Mouse (Mus musculus) stomach, embryonic 16.5 days (tissue): ENCODE measurements around the gene Rcan3. TPM values are rescaled to one million over a fixed set of nuclear protein-coding genes. Genes with fewer than 3 reads are reported as not detected.

Source experiments
- ATAC-seq: fragments of 200-750 bp; cut with Nextera tagmentation; 2 replicates; pipeline ENCODE4 v1.8.0; 2017; ENCODE audit warnings: moderate number of reproducible peaks, moderate TSS enrichment; ENCODE audit not compliant: insufficient read depth, low FRiP score
- H3K27ac ChIP-seq: fragments of 300-500 bp; sonication (generic); 2 replicates; pipeline ENCODE4 v1.5.1; 2014; ENCODE audit warnings: low read length
- H3K27me3 ChIP-seq: fragments of 300-500 bp; sonication (generic); 2 replicates; pipeline ENCODE4 v1.6.1; 2014; ENCODE audit warnings: low read length, control low read depth, mixed read lengths; ENCODE audit not compliant: control insufficient read depth, insufficient read depth
- H3K36me3 ChIP-seq: fragments of 300-500 bp; sonication (generic); 2 replicates; pipeline ENCODE4 v1.6.1; 2014; ENCODE audit warnings: low read length; ENCODE audit not compliant: control insufficient read depth, insufficient read depth
- H3K4me1 ChIP-seq: fragments of 300-500 bp; sonication (generic); 2 replicates; pipeline ENCODE4 v1.6.1; 2014; ENCODE audit warnings: low read length, control low read depth, mixed read lengths; ENCODE audit not compliant: control insufficient read depth, insufficient read depth
- H3K4me2 ChIP-seq: fragments of 300-500 bp; sonication (generic); 2 replicates; pipeline ENCODE4 v1.6.1; 2014; ENCODE audit warnings: low read depth, low read length, mixed read lengths
- H3K4me3 ChIP-seq: fragments of 300-500 bp; sonication (generic); replicated peaks from 2 replicates; pipeline ENCODE4 v1.5.1; 2014; ENCODE audit warnings: mild to moderate bottlenecking, low read length
- H3K9ac ChIP-seq: fragments of 300-500 bp; sonication (generic); 2 replicates; pipeline ENCODE4 v1.6.1; 2014; ENCODE audit warnings: low read length
- H3K9me3 ChIP-seq: fragments of 300-500 bp; sonication (generic); replicated peaks from 2 replicates; pipeline ENCODE4 v1.6.1; 2016; ENCODE audit warnings: low read length, control low read depth; ENCODE audit not compliant: control insufficient read depth
- WGBS: fragments of 180-500 bp; shearing (Covaris S2); extraction: QIAGEN DNeasy Blood & Tissue Kit; methylation state at CpG from one replicate; pipeline ENCODE4 v1.1.7; 2014; 5-methylcytosine and 5-hydroxymethylcytosine counted together
- polyA plus RNA-seq: library from polyadenylated mRNA; unstranded; fragments of >200 nt; fragmentation: Nextera tagmentation; extraction: Ambion mirVana; gene quantifications from 2 replicates; pipeline ENCODE4 v1.2.1, GENCODE M21; 2015

The Rcan3 gene
- polyA plus RNA-seq, 1 experiment from 2014 or later, result 15.0 TPM

- Histone ChIP-seq H3K4me2 (no peak overlapping the region), H3K4me1 (0 out of 2 replicates have a peak, but pooled peaks cover 2% of the 10 kb centered on the region), H3K27me3 (no peaks in the 10 kb centered on the region), H3K36me3 (no peaks in the 10 kb centered on the region), H3K4me3 (no peak overlapping the region), H3K9me3 (no peaks in the 10 kb centered on the region), H3K27ac (no peak overlapping the region), H3K9ac (no peak overlapping the region)
- ATAC-seq, result no peak
- WGBS, result 80% methylated on average over 10 of the region's 10 CpGs
Observed at GRCm38 (mm10) chr4:135404048-135404447, 29.6 kb downstream of the Rcan3 start.

DNA sequence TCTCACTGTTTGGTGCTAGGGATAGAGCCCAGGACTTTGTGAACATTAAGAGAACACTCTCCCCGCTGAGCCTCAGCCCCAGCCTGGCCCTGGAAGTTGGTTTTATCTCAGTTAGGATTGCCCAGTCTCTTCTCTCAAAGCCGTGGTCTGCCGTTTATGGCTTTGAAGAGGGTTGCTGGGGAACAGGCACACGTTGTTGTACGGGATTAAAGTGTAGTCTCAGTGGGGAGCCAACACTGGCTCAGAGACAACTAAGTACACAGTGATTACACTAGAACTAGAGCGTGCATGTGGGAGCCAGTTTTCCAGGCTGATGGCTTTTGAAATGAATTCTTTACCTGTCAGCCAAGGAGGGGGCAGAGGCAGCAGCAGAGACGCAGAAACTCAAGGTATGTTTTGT, 31.8 kb downstream of the Rcan3 start:
- Histone ChIP-seq H3K9me3 (no peaks in the 10 kb centered on the region), H3K9ac (no peak overlapping the region), H3K27me3 (no peaks in the 10 kb centered on the region), H3K4me3 (no peak overlapping the region), H3K4me1 (peaks cover 5% of the 10 kb centered on the region; the same call in 1 of the 2 replicates), H3K36me3 (no peaks in the 10 kb centered on the region), H3K4me2 (no peak overlapping the region), H3K27ac (no peak overlapping the region)
- 30% methylated on average over 7 of the region's 7 CpGs for WGBS
- no peak for ATAC-seq

DNA sequence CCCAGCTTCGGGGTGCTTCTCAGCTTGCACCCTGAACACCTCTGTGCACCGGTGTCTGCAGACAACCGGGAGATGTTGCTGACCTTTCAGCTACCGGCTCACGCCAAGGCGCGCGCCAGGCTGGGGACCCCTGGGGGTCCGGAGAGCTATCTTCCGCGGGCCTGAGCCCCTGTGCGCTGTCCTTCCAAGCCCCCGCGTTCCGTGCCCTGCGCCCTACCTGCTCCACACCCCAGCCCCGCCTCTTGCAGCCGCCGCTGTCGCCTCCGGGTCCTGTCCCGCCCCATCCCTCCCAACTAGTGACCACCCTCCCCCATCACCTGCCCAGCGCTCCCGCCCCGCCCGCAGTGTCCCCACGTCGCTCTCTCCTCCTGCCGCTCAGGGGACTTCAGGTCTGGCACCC, 35.7 kb downstream of the Rcan3 start, which contains the start of gene Ncmap:
Gene Ncmap (minus strand): TSS at position 237 of the 400 bp plus-strand sequence.
- peak within 1 kb of the TSS; percentile 49 for H3K4me3 ChIP-seq
- H3K27me3 ChIP-seq, result 0 out of 2 replicates have a peak, but pooled peaks cover 4% of the 10 kb centered on the region
- H3K27ac ChIP-seq, result peak within 1 kb of the TSS; percentile 90
- H3K36me3 ChIP-seq, result no peaks in the 10 kb centered on the region
- under 1% methylated on average over 29 of the region's 29 CpGs for WGBS
- H3K9me3 ChIP-seq, result no peaks in the 10 kb centered on the region
- ATAC-seq, result peak; percentile 75; the same call in 1 of the 2 replicates
- H3K9ac ChIP-seq, result peak within 1 kb of the TSS; percentile 70
- peak within 1 kb of the TSS; percentile 74 for H3K4me2 ChIP-seq
- peaks cover 3% of the 10 kb centered on the region; the same call in 1 of the 2 replicates for H3K4me1 ChIP-seq

GRCm38 (mm10) chr4:135397551-135397950, 36.1 kb downstream of the Rcan3 start:
- no peaks in the 10 kb centered on the region for H3K36me3 ChIP-seq
- peak; percentile 79 for ATAC-seq

GRCm38 (mm10) chr4:135396303-135396702, 37.4 kb downstream of the Rcan3 start:
- H3K9me3 ChIP-seq, result no peaks in the 10 kb centered on the region
- WGBS, result 88% methylated on average over 5 of the region's 5 CpGs
- no peak for ATAC-seq
- 0 out of 2 replicates have a peak, but pooled peaks cover 4% of the 10 kb centered on the region for H3K27me3 ChIP-seq
- no peak overlapping the region for H3K27ac ChIP-seq
- H3K36me3 ChIP-seq, result no peaks in the 10 kb centered on the region
- no peak overlapping the region for H3K4me3 ChIP-seq
- peaks cover 4% of the 10 kb centered on the region for H3K4me1 ChIP-seq
- H3K4me2 ChIP-seq, result no peak overlapping the region
- no peak overlapping the region for H3K9ac ChIP-seq

More at GRCm38 (mm10) chr4:135397551-135397950, 36.1 kb downstream of the Rcan3 start:
- no peaks in the 10 kb centered on the region for H3K9me3 ChIP-seq
- H3K4me2 ChIP-seq, result peak overlapping the region; percentile 74
- 4% methylated on average over 16 of the region's 16 CpGs for WGBS
- peak overlapping the region; percentile 70 for H3K9ac ChIP-seq
- H3K4me3 ChIP-seq, result peak overlapping the region; percentile 49
- 0 out of 2 replicates have a peak, but pooled peaks cover 4% of the 10 kb centered on the region for H3K27me3 ChIP-seq
- peak overlapping the region; percentile 90 for H3K27ac ChIP-seq
- H3K4me1 ChIP-seq, result peaks cover 3% of the 10 kb centered on the region; the same call in 1 of the 2 replicates

- H3K4me1 ChIP-seq, result peaks cover 9% of the 10 kb centered on the region
- H3K9ac ChIP-seq, result no peak overlapping the region
- 0 out of 2 replicates have a peak, but pooled peaks cover 4% of the 10 kb centered on the region for H3K27me3 ChIP-seq
- H3K36me3 ChIP-seq, result no peaks in the 10 kb centered on the region
- peak overlapping the region; percentile 21; the same call in 1 of the 2 replicates for H3K4me2 ChIP-seq
- H3K27ac ChIP-seq, result no peak overlapping the region
- H3K4me3 ChIP-seq, result no peak overlapping the region
- no peaks in the 10 kb centered on the region for H3K9me3 ChIP-seq
- no peak; the same call in 1 of the 2 replicates for ATAC-seq
- 70% methylated on average over 4 of the region's 4 CpGs for WGBS
Observed at GRCm38 (mm10) chr4:135395375-135395774, 38.3 kb downstream of the Rcan3 start.

DNA sequence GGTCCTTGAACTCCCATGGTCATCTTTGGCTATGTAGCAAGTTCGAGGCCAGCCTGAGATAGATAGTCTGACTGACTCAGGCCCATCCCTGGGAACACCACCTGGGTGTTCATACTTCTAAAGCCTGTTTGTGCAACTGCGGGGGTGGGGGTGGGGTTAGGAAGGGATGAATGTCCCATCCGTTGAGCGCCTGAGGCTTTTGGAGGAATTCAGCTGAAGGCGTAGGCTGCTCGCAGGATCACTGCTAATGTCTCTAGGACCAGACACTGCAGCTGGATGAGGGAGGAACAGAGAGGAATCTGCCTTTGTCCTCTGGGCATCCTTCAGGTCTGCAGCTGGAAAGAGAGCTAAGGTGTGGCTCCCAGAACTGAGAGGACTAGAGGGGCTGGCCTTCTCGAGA, 39.0 kb downstream of the Rcan3 start:
- Histone ChIP-seq H3K4me1 (peaks cover 9% of the 10 kb centered on the region), H3K27me3 (0 out of 2 replicates have a peak, but pooled peaks cover 4% of the 10 kb centered on the region), H3K9me3 (no peaks in the 10 kb centered on the region), H3K4me2 (no peak overlapping the region), H3K36me3 (no peaks in the 10 kb centered on the region), H3K27ac (no peak overlapping the region), H3K9ac (no peak overlapping the region), H3K4me3 (no peak overlapping the region)
- ATAC-seq, result no peak
- 74% methylated on average over 7 of the region's 7 CpGs for WGBS

GRCm38 (mm10) chr4:135393381-135393780, 40.3 kb downstream of the Rcan3 start:
- no peaks in the 10 kb centered on the region for H3K9me3 ChIP-seq
- ATAC-seq, result no peak
- H3K4me1 ChIP-seq, result peaks cover 9% of the 10 kb centered on the region
- no peak overlapping the region for H3K4me3 ChIP-seq
- H3K27me3 ChIP-seq, result 0 out of 2 replicates have a peak, but pooled peaks cover 4% of the 10 kb centered on the region
- H3K36me3 ChIP-seq, result no peaks in the 10 kb centered on the region
- no peak overlapping the region for H3K4me2 ChIP-seq
- H3K9ac ChIP-seq, result no peak overlapping the region
- no peak overlapping the region for H3K27ac ChIP-seq
- 63% methylated on average over 6 of the region's 6 CpGs for WGBS

DNA sequence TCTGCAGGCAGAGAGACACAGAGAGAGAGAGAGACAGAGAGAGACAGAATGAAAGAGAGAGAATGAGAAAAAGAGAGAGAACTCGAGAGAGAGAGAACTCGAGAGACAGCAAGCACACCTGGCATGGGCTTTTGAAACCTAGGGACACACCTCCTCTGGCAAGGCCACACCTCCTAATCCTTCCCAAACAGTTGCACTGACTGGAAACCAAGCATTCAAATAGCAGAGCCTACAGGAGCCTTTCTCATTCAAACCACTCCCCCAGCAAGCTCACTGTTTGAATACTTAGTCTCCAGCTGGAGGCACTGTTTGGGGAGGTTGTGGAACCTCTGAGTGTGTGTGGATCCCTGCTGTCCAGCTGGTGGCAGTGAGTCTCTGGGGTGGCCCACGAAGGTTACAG, 40.9 kb downstream of the Rcan3 start:
- Histone ChIP-seq H3K27ac (no peak overlapping the region), H3K27me3 (0 out of 2 replicates have a peak, but pooled peaks cover 4% of the 10 kb centered on the region), H3K36me3 (no peaks in the 10 kb centered on the region), H3K9ac (no peak overlapping the region), H3K4me3 (no peak overlapping the region), H3K9me3 (no peaks in the 10 kb centered on the region), H3K4me2 (no peak overlapping the region), H3K4me1 (peaks cover 7% of the 10 kb centered on the region; the same call in 1 of the 2 replicates)
- no peak for ATAC-seq
- 89% methylated on average over 3 of the region's 3 CpGs for WGBS
